Mouse (Mus musculus): Measurements from ENCODE around the gene Msi1. TPM values are rescaled to one million over a fixed set of nuclear protein-coding genes. Genes with fewer than 3 reads are reported as not detected.

The Msi1 gene
- polyA plus RNA-seq, 1 experiment from 2014 or later = 4.3 TPM

DNA sequence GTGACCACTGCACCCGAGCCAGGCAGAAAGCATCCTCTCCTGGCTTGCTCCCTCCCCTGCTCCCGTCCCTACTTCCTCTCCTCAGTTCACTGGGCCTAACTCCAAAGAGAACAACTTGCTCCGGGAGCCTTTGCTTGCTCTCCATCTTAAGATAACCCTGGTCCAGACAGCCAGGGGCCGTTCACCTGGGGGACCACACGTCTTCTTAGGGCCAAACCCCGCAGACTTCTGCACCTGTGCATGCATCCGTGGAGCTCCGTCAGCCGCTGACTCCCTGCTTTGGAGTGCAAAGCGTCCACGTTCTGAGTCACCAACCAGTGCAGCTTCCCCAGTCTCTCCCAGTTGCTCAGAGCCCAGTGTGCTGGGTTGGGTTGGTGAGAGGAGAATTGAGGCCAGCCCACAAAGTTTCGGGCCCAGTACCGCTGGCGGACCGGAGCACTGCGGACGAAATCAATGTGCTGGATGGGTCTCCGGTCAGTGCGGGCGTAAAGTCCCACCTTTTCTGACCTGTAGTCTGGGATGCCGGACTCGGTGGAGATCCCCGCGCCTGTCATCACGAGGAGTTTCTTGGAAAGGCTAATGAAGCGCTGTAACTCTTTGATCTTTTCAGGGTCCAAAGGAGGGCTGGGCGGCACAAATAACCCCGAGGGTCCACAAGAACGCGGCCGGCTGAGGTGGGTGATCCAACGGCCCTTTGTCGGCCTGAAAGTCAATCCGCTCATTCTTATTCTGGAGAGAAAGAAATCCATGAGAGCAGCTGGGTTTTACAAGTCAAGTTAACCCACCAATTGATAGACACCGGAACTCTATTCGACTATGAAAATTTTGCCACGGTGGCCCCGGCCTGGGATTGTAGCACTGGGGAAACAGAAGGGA is 53.2 kb downstream of the Msi1 start:
- H3K36me3 ChIP-seq (ENCODE audit: control insufficient read depth, insufficient read depth) = peaks cover 13% of the 10 kb centered on the region
- no peak overlapping the region for H3K27ac ChIP-seq (ENCODE audit: low read depth, low read length)
- 65% methylated on average over 38 of the region's 38 CpGs for WGBS
- H3K4me3 ChIP-seq (ENCODE audit: low read depth, low read length) = no peak overlapping the region
- H3K4me1 ChIP-seq (replicated peaks; ENCODE audit: control insufficient read depth, insufficient read depth, low read length) = no peaks in the 10 kb centered on the region
- no peak for TF ChIP-seq CTCF (IDR thresholded peaks at IDR 0.05; ENCODE audit: low read depth)
- ATAC-seq = no peak
- H3K9ac ChIP-seq (ENCODE audit: low read depth, low read length) = no peak overlapping the region
- H3K4me2 ChIP-seq (replicated peaks; ENCODE audit: low read depth) = no peak overlapping the region
- H3K9me3 ChIP-seq (ENCODE audit: control insufficient read depth) = no peaks in the 10 kb centered on the region
- H3K27me3 ChIP-seq (replicated peaks; ENCODE audit: control insufficient read depth, insufficient read depth, low read length) = no peaks in the 10 kb centered on the region

DNA sequence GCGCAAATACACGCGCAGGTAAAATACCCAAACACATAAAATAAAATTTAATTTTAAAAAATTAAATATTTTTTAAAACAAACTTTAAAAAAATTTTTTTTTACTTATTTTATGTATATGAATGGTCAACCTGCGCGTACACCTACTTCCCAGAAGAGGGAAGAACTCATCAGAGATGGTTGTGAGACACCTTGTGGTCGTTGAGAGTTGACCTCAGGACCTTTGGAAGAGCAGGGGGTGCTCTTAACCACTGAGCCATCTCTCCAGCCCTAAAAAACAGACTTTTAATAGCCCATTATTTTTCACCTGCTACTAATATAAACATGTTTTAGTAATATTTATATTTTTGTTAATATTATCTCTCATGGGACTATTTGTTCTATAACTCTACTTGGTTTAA is 54.0 kb downstream of the Msi1 start:
- peaks cover 11% of the 10 kb centered on the region; the same call in 1 of the 2 replicates for H3K36me3 ChIP-seq (ENCODE audit: control insufficient read depth, insufficient read depth)
- H3K4me2 ChIP-seq (replicated peaks; ENCODE audit: low read depth) = no peak overlapping the region
- no peaks in the 10 kb centered on the region for H3K9me3 ChIP-seq (ENCODE audit: control insufficient read depth)
- 55% methylated on average over 6 of the region's 6 CpGs for WGBS
- no peaks in the 10 kb centered on the region for H3K4me1 ChIP-seq (replicated peaks; ENCODE audit: control insufficient read depth, insufficient read depth, low read length)
- no peak overlapping the region for H3K9ac ChIP-seq (ENCODE audit: low read depth, low read length)
- no peak overlapping the region for H3K4me3 ChIP-seq (ENCODE audit: low read depth, low read length)
- no peaks in the 10 kb centered on the region for H3K27me3 ChIP-seq (replicated peaks; ENCODE audit: control insufficient read depth, insufficient read depth, low read length)
- peak; percentile 39 for TF ChIP-seq CTCF (IDR thresholded peaks at IDR 0.05; ENCODE audit: low read depth)
- no peak for ATAC-seq
- no peak overlapping the region for H3K27ac ChIP-seq (ENCODE audit: low read depth, low read length)

DNA sequence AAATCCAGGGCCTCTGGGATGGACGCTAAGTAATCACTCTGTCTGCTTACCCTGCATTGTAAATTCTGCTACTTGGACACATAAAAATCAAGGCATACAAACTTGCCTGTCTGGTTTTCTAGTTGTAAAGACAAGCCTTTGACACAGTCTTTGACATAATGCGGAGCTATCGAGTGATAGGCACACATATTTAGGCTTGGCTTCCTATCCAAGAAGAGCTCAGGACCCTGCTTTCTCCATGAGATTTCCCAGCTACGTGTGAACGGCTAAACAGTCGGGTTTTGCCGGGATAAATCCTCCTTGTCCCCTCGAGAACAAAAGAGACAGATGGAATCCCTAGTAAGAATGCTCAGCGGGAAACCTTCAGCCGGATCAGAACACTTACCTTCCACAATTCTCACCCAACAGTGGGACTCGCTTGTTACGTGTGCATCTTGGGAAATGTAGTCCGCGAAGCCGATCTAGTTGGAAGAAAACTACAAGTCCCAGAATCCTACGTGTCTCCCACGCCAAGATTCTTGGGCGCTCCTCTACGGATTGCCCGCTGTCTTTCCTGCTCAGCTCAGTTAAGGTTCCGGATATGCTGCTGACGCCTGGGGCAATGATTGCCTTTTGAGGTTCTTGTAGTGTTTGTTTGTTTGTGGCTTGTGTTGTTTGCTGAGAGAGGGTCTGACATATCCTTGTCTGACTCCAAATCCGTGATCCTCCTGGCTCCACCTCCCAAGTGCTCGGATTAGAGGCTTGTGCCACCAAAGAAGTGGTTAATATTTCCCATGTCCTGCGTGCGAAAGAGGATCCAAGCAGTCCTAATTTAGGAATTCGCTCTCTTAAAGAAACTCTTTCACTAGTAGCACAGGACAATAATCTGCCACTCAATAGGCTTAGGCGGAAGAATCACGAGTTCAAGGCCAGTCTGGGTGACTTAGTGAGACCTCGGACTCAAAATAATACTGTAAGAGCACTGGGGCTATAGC is 54.8 kb downstream of the Msi1 start, which contains the start of gene Sirt4:
Gene Sirt4 (minus strand): TSS at position 779 of the 974 bp plus-strand sequence.
- Histone ChIP-seq H3K4me1 (replicated peaks; ENCODE audit: control insufficient read depth, insufficient read depth, low read length) (no peaks in the 10 kb centered on the region), H3K9me3 (ENCODE audit: control insufficient read depth) (no peaks in the 10 kb centered on the region), H3K4me3 (ENCODE audit: low read depth, low read length) (peak within 1 kb of the TSS; percentile 43), H3K9ac (ENCODE audit: low read depth, low read length) (peak within 1 kb of the TSS; percentile 56), H3K27me3 (replicated peaks; ENCODE audit: control insufficient read depth, insufficient read depth, low read length) (no peaks in the 10 kb centered on the region), H3K36me3 (ENCODE audit: control insufficient read depth, insufficient read depth) (peaks cover 11% of the 10 kb centered on the region; the same call in 1 of the 2 replicates), H3K27ac (ENCODE audit: low read depth, low read length) (peak within 1 kb of the TSS; percentile 65), H3K4me2 (replicated peaks; ENCODE audit: low read depth) (peak within 1 kb of the TSS; percentile 57)
- TF ChIP-seq CTCF (IDR thresholded peaks at IDR 0.05; ENCODE audit: low read depth) = no peak
- WGBS = 4% methylated on average over 30 of the region's 30 CpGs
- ATAC-seq = peak; percentile 78

DNA sequence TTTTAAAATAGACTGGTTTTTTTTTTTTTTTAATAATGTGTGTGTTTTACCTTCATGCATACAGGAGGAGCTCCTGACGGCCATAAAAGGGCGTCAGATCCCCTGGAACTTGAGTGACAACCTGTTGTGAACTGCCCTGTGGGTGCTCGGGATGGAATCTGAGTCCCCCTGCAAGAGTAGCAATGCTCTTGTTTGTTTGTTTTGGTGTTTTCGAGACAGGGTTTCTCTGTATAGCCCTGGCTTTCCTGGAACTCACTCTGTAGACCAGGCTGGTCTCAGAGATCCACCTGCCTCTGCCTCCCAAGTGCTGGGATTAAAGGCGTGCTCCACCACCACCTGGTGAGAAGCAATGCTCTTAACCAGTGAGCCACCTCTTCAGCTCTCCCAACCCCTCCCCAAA is 55.6 kb downstream of the Msi1 start:
- H3K4me3 ChIP-seq (ENCODE audit: low read depth, low read length) = peak overlapping the region; percentile 43; the same call in 1 of the 2 replicates
- no peaks in the 10 kb centered on the region for H3K9me3 ChIP-seq (ENCODE audit: control insufficient read depth)
- H3K4me2 ChIP-seq (replicated peaks; ENCODE audit: low read depth) = peak overlapping the region; percentile 57
- 72% methylated on average over 5 of the region's 5 CpGs for WGBS
- H3K27me3 ChIP-seq (replicated peaks; ENCODE audit: control insufficient read depth, insufficient read depth, low read length) = no peaks in the 10 kb centered on the region
- peak overlapping the region; percentile 56; the same call in 1 of the 2 replicates for H3K9ac ChIP-seq (ENCODE audit: low read depth, low read length)
- H3K27ac ChIP-seq (ENCODE audit: low read depth, low read length) = no peak overlapping the region
- peaks cover 3% of the 10 kb centered on the region; the same call in 1 of the 2 replicates for H3K36me3 ChIP-seq (ENCODE audit: control insufficient read depth, insufficient read depth)
- no peak for ATAC-seq
- TF ChIP-seq CTCF (IDR thresholded peaks at IDR 0.05; ENCODE audit: low read depth) = no peak
- no peaks in the 10 kb centered on the region for H3K4me1 ChIP-seq (replicated peaks; ENCODE audit: control insufficient read depth, insufficient read depth, low read length)

DNA sequence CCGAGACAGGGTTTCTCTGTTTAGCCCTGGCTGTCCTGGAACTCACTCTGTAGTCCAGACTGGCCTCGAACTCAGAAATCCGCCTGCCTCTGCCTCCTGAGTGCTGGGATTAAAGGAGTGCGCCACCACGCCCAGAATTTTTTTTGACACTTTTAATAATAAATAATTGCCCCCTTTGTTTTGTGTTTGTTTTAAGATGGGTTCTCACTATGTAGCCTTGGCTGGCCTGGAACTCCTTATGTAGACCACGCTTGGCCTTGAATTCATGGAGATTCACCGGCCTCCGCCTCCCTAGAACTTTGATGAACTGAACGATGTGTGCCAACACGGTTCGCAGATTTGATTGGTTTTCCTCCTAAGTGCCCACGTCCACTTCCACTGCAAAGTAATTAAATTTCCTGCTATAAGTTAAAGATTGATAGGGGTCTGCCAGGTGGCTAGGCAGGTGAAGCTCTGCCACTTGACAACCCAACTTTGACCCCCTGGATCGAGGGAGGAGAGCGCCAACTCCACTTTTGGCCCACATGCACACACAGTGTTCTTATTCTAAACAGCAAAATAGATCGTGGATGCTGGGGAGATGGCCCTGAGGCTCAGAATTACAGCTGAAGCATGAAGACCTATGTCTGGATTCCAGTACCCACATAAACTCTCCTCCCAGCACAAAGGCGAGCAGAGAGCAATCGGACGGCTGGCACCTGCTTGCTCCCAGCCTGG is 56.2 kb downstream of the Msi1 start:
- no peak for ATAC-seq
- Histone ChIP-seq H3K36me3 (ENCODE audit: control insufficient read depth, insufficient read depth) (no peaks in the 10 kb centered on the region), H3K9me3 (ENCODE audit: control insufficient read depth) (no peaks in the 10 kb centered on the region), H3K9ac (ENCODE audit: low read depth, low read length) (no peak overlapping the region), H3K4me3 (ENCODE audit: low read depth, low read length) (no peak overlapping the region), H3K27me3 (replicated peaks; ENCODE audit: control insufficient read depth, insufficient read depth, low read length) (no peaks in the 10 kb centered on the region), H3K4me1 (replicated peaks; ENCODE audit: control insufficient read depth, insufficient read depth, low read length) (no peaks in the 10 kb centered on the region), H3K4me2 (replicated peaks; ENCODE audit: low read depth) (no peak overlapping the region), H3K27ac (ENCODE audit: low read depth, low read length) (no peak overlapping the region)
- 71% methylated on average over 18 of the region's 18 CpGs for WGBS
- no peak for TF ChIP-seq CTCF (IDR thresholded peaks at IDR 0.05; ENCODE audit: low read depth)
